Mouse (Mus musculus) liver, embryonic 14.5 days (tissue): ENCODE measurements around the gene Hmox2. TPM values are rescaled to one million over a fixed set of nuclear protein-coding genes. Genes with fewer than 3 reads are reported as not detected.

Experiments
- ATAC-seq: fragments of 200-750 bp; cut with Nextera tagmentation; 2 replicates; pipeline ENCODE4 v1.8.0; 2017; ENCODE audit warnings: moderate number of reproducible peaks, mild to moderate bottlenecking, moderate library complexity; ENCODE audit not compliant: insufficient read depth
- DNase-seq, 3 experiments: peaks; one replicate each; pipeline ENCODE4 v3.0.0-alpha.2; 2012 to 2013; ENCODE audit warnings: low read depth in 3 of 3, low spot score in 3 of 3
- H3K27ac ChIP-seq: fragments of 300-500 bp; sonication (generic); 2 replicates; pipeline ENCODE4 v1.5.1; 2014; ENCODE audit warnings: moderate library complexity, mild to moderate bottlenecking, control low read depth, inconsistent platforms
- H3K27me3 ChIP-seq: fragments of 300-500 bp; sonication (generic); 2 replicates; pipeline ENCODE4 v1.6.1; 2014; ENCODE audit warnings: mild to moderate bottlenecking, low read length, moderate library complexity; ENCODE audit not compliant: control insufficient read depth, insufficient read depth
- H3K36me3 ChIP-seq: fragments of 300-500 bp; sonication (generic); replicated peaks from 2 replicates; pipeline ENCODE4 v1.6.1; 2014; ENCODE audit warnings: low read depth; ENCODE audit not compliant: control insufficient read depth, insufficient read depth
- H3K4me1 ChIP-seq, 2 experiments: fragments of 200-500 bp in 1 of 2; fragments of 300-500 bp in 1 of 2; sonication (generic) in 1 of 2; replicated peaks; 2 replicates each; pipeline ENCODE4 v1.6.1; 2012 to 2014; ENCODE audit warnings: antibody characterized with exemption in 1 of 2, inconsistent platforms in 1 of 2, low read length in 1 of 2; ENCODE audit not compliant: control insufficient read depth in 2 of 2, insufficient read depth in 2 of 2
- H3K4me2 ChIP-seq: fragments of 300-500 bp; sonication (generic); 2 replicates; pipeline ENCODE4 v1.6.1; 2014; ENCODE audit warnings: low read depth, mild to moderate bottlenecking, control low read depth, moderate library complexity
- H3K4me3 ChIP-seq, 2 experiments: fragments of 200-500 bp in 1 of 2; fragments of 300-500 bp in 1 of 2; sonication (generic) in 1 of 2; 2 replicates each; pipeline ENCODE4 v1.5.1; 2012 to 2014; ENCODE audit warnings: low read depth in 2 of 2, low read length in 2 of 2, mild to moderate bottlenecking in 2 of 2, control low read depth in 1 of 2, inconsistent platforms in 1 of 2, moderate library complexity in 1 of 2; ENCODE audit not compliant: insufficient read depth in 1 of 2
- H3K9ac ChIP-seq: fragments of 300-500 bp; sonication (generic); replicated peaks from 2 replicates; pipeline ENCODE4 v1.6.1; 2014; ENCODE audit warnings: mild to moderate bottlenecking, control low read depth, moderate library complexity
- H3K9me3 ChIP-seq: fragments of 300-500 bp; sonication (generic); 2 replicates; pipeline ENCODE4 v1.6.1; 2016; ENCODE audit warnings: low read length, mixed read lengths; ENCODE audit not compliant: control insufficient read depth
- CTCF ChIP-seq: IDR thresholded peaks from 2 replicates; pipeline ENCODE4 v1.5.1; 2016; ENCODE audit warnings: antibody characterized with exemption, low read depth, control low read depth
- EP300 ChIP-seq: IDR thresholded peaks from 2 replicates; pipeline ENCODE4 v1.6.1; 2016; ENCODE audit warnings: antibody characterized with exemption, low read depth
- WGBS: fragments of 180-500 bp; shearing (Covaris S2); extraction: QIAGEN DNeasy Blood & Tissue Kit; methylation state at CpG from one replicate; pipeline ENCODE4 v1.1.7; 2014; ENCODE audit not compliant: insufficient replicate concordance; 5-methylcytosine and 5-hydroxymethylcytosine counted together
- polyA plus RNA-seq, 2 experiments: library from polyadenylated mRNA; depleted of rRNA in 1 of 2; stranded (reverse) in 1 of 2; unstranded in 1 of 2; fragments of >200 nt; fragmentation: Nextera tagmentation in 1 of 2; extraction: Ambion mirVana in 1 of 2; gene quantifications; 2 replicates each; pipeline versions ENCODE4 v1.2.1 to v1.2.3; 2012 to 2014

Hmox2 gene
- polyA plus RNA-seq, 2 experiments: 20.8 to 37.4 TPM

DNA sequence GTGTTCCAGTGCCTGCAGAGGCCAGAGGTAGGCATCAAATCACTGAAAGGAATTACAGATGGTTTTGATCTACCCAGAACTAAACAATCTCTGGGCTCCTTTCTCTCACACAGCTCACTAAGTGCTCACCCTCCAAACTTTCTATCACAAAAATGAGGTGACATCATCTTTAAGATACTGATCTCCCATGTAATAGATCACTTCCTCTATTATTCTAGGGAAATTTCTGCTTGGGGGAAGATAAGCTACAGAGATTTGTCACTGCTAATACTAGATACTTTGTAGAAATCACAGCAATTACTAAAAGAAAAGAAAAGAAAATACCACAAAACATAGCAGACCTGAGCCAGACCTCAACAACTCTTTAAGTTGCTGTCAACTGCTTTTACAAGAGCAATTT lies 56.4 kb downstream of the Hmox2 start:
- DNase-seq (no peak), ATAC-seq (no peak)
- no peak for TF ChIP-seq EP300
- no peak for TF ChIP-seq CTCF
- Histone ChIP-seq H3K27ac (no peak overlapping the region), H3K9me3 (no peaks in the 10 kb centered on the region), H3K4me1 (no peaks in the 10 kb centered on the region), H3K27me3 (no peaks in the 10 kb centered on the region), H3K4me3 (no peak overlapping the region), H3K36me3 (no peaks in the 10 kb centered on the region), H3K9ac (no peak overlapping the region), H3K4me2 (no peak overlapping the region)

DNA sequence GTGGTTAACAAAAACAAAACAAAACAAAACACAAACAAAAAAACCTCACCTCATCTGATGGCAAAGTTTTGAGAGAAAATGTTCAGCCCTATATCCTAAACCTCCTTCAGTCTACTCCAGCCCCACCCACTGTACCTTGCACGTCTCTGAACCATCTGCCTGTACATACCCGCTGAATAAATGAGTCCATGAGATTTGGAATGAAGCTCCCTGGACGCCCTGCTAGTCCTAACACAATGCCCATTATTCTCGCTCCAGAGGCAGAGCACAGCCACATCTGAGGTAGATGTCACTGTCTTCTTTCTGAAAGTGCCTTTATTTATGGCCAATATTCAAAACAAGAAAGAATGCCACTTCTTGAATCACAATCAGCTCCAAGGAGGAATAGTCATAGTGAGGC lies 59.5 kb downstream of the Hmox2 start:
- no peak overlapping the region for H3K4me2 ChIP-seq
- H3K4me3 ChIP-seq: no peak overlapping the region
- no peak for TF ChIP-seq EP300
- no peak for TF ChIP-seq CTCF
- no peak overlapping the region for H3K9ac ChIP-seq
- DNase-seq (no peak), ATAC-seq (no peak)
- no peak overlapping the region for H3K27ac ChIP-seq
- H3K4me1 ChIP-seq: peaks cover 3 to 9% of the 10 kb centered on the region in 2 experiments
- no peaks in the 10 kb centered on the region for H3K36me3 ChIP-seq
- H3K9me3 ChIP-seq: no peaks in the 10 kb centered on the region
- 68% methylated on average over 4 of the region's 4 CpGs for WGBS
- H3K27me3 ChIP-seq: no peaks in the 10 kb centered on the region

DNA sequence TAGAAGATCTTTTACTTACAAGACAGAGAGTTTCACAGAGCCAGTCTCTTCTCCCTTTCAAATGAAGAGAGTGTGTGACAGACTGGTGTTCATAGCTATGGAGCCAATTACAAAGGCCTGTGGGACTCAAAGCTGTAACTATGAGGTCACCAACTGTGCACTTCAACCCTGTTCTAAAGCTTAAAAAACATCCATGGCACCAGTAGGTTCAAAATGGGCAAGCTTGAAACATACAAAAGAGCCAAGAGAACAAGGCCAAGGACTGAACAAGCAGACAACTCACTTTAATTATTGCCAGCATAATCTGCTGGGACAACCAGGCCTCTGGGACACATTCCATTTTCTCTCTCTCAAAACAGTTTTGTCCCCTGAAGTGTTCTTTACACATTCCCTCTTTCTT lies 62.0 kb downstream of the Hmox2 start:
- TF ChIP-seq CTCF: no peak
- TF ChIP-seq EP300: no peak
- ATAC-seq: no peak
- H3K36me3 ChIP-seq: no peaks in the 10 kb centered on the region
- H3K9ac ChIP-seq: no peak overlapping the region
- no peak overlapping the region for H3K4me3 ChIP-seq
- peaks cover 3 to 9% of the 10 kb centered on the region in 2 experiments for H3K4me1 ChIP-seq
- no peak for DNase-seq
- no peaks in the 10 kb centered on the region for H3K27me3 ChIP-seq
- H3K4me2 ChIP-seq: peak overlapping the region; percentile 4; the same call in 1 of the 2 replicates
- no peaks in the 10 kb centered on the region for H3K9me3 ChIP-seq
- no peak overlapping the region for H3K27ac ChIP-seq

DNA sequence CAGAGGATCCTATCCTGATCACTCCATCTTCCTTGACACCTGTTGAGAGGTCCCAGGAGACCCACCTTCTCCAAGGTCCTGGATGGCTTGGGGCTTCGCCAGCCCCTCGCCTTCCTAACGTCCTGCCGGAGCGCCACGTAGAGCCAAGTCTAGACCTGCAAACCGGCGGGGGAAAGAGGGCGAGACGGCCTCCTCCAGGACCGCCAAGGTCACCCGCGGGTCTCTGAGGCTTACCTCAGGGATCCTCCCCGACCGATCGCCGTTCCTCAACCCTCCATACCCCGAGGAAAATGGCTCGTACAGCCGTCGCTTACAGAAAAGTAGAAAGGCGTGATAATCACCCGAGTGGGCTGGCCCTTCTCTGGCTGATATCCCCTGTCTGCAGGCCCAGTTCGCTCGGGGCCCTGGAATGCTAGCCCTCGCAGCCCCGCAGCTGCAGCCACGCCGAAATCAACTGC lies 63.2 kb downstream of the Hmox2 start:
- ATAC-seq (peak; percentile 34), DNase-seq (peak in 1 of 3 experiments; percentile 13)
- WGBS: 2% methylated on average over 29 of the region's 29 CpGs
- TF ChIP-seq EP300 (no peak), CTCF (no peak)
- no peak overlapping the region for H3K27ac ChIP-seq
- peak overlapping the region; percentile 72 to 78 for H3K4me3 ChIP-seq
- peak overlapping the region; percentile 85 for H3K9ac ChIP-seq
- H3K36me3 ChIP-seq: no peaks in the 10 kb centered on the region
- H3K4me2 ChIP-seq: peak overlapping the region; percentile 95
- H3K4me1 ChIP-seq: peaks cover 3 to 9% of the 10 kb centered on the region in 2 experiments
- no peaks in the 10 kb centered on the region for H3K9me3 ChIP-seq
- no peaks in the 10 kb centered on the region for H3K27me3 ChIP-seq

DNA sequence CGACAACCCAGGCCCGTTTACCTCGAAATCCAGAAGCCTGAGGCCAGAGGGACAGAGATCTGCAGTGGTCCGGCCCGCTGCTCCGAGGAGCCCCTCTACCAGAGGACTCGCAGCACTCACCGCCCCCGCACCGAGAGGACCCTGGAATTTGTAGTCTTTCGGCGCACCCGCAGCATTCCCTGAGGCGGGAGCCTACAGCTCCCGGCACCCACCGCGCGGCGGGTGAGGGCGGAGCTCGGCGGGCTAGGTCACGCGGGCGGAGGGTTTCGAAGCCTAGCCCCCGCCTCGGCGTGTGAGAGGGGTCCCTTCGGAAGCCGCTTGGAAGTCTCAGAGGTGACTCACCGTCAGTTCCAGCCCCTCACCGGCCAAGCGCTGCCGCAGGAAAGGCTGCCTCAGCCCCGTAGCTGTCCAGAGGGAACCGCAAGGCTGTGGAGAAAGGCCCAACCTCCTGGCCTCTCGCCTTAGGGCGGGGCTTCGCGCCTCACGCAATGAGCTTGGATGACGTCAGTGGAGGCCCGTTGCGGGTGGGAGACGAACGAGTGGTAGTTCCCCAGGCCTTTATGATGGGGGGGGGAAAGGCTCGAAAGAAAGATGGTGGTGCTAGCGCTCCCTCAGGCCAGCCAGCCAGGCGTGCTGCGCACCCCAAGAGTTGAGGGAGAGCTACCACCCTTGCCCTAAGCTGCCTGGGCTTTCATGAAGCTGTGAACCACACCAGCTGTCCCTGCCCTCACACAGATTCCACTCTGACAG lies 63.8 kb downstream of the Hmox2 start, which contains the start of gene Cdip1:
Cdip1 (minus strand) TSS at position 483 of the 750 bp plus-strand sequence.
- H3K27ac ChIP-seq: peak within 1 kb of the TSS; percentile 59
- peaks cover 3 to 9% of the 10 kb centered on the region in 2 experiments for H3K4me1 ChIP-seq
- H3K36me3 ChIP-seq: no peaks in the 10 kb centered on the region
- ATAC-seq: peak; percentile 96
- H3K9me3 ChIP-seq: no peaks in the 10 kb centered on the region
- H3K27me3 ChIP-seq: no peaks in the 10 kb centered on the region
- H3K4me2 ChIP-seq: peak within 1 kb of the TSS; percentile 95
- under 1% methylated on average over 51 of the region's 51 CpGs for WGBS
- H3K4me3 ChIP-seq: peak within 1 kb of the TSS; percentile 72 to 78
- DNase-seq: peak; percentile 76 to 86 (median 77)
- H3K9ac ChIP-seq: peak within 1 kb of the TSS; percentile 85
- TF ChIP-seq EP300: no peak
- TF ChIP-seq CTCF: no peak
